Mouse (Mus musculus): ENCODE data around the gene Cux1. TPM values are rescaled to one million over a fixed set of nuclear protein-coding genes. Genes with fewer than 3 reads are reported as not detected.
A peak's percentile ranks its signal among the peaks of the same experiment; 100 is the strongest.

The Cux1 gene
- polyA plus RNA-seq, 1 experiment from 2014 or later, result 114 TPM

- Histone ChIP-seq H3K27me3 (no peaks in the 10 kb centered on the region), H3K27ac (peak overlapping the region; percentile 44; the same call in 1 of the 2 replicates), H3K36me3 (peaks cover 62% of the 10 kb centered on the region), H3K4me2 (no peak overlapping the region), H3K9me3 (no peaks in the 10 kb centered on the region), H3K4me3 (no peak overlapping the region), H3K4me1 (peaks cover 7% of the 10 kb centered on the region; the same call in 1 of the 2 replicates), H3K9ac (no peak overlapping the region)
- 70% methylated on average over 19 of the region's 19 CpGs for WGBS
- peak; percentile 89; the same call in 1 of the 2 replicates for ATAC-seq (ENCODE audit: borderline replicate concordance, extremely low read depth, low FRiP score, low TSS enrichment)
These were observed 263.8 kb downstream of the Cux1 start for GRCm38 (mm10) chr5:136303409-136303983.

- no peaks in the 10 kb centered on the region for H3K9me3 ChIP-seq
- no peak overlapping the region for H3K4me2 ChIP-seq
- H3K4me3 ChIP-seq, result no peak overlapping the region
- no peak overlapping the region for H3K27ac ChIP-seq
- peaks cover 46% of the 10 kb centered on the region for H3K36me3 ChIP-seq
- no peak for ATAC-seq (ENCODE audit: borderline replicate concordance, extremely low read depth, low FRiP score, low TSS enrichment)
- H3K4me1 ChIP-seq, result peaks cover 7% of the 10 kb centered on the region; the same call in 1 of the 2 replicates
- 90% methylated on average over 6 of the region's 6 CpGs for WGBS
- H3K9ac ChIP-seq, result no peak overlapping the region
- no peaks in the 10 kb centered on the region for H3K27me3 ChIP-seq
These were observed 266.4 kb downstream of the Cux1 start for GRCm38 (mm10) chr5:136300880-136301279.

DNA sequence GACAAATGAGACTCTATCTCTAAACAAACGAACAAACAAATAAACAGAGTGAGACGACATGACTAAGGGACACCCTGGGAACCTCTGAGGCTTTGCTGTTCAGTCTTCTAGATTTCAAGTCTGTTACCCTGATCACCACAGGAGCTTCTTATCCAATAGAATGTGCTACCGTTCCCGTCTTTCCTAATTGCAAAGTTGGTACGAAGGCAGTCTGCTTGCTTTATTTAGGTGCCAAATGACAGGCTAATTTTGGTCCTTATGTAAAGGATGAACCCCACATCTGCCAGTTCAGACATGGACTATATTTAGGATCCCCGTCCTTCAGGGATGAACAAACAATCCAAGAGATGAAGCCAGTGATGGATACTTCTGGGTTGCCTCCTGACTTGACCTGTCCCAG lies 269.6 kb downstream of the Cux1 start:
- Histone ChIP-seq H3K4me1 (no peaks in the 10 kb centered on the region), H3K36me3 (peaks cover 39% of the 10 kb centered on the region), H3K9me3 (no peaks in the 10 kb centered on the region), H3K9ac (no peak overlapping the region), H3K4me2 (no peak overlapping the region), H3K27me3 (no peaks in the 10 kb centered on the region), H3K27ac (no peak overlapping the region), H3K4me3 (no peak overlapping the region)
- 78% methylated on average over 6 of the region's 6 CpGs for WGBS
- no peak for ATAC-seq (ENCODE audit: borderline replicate concordance, extremely low read depth, low FRiP score, low TSS enrichment)

GRCm38 (mm10) chr5:136296911-136297310 lies 270.4 kb downstream of the Cux1 start:
- Histone ChIP-seq H3K36me3 (peaks cover 39% of the 10 kb centered on the region), H3K9ac (no peak overlapping the region), H3K4me1 (no peaks in the 10 kb centered on the region), H3K4me3 (no peak overlapping the region), H3K9me3 (no peaks in the 10 kb centered on the region), H3K27ac (no peak overlapping the region), H3K4me2 (no peak overlapping the region), H3K27me3 (no peaks in the 10 kb centered on the region)
- ATAC-seq (ENCODE audit: borderline replicate concordance, extremely low read depth, low FRiP score, low TSS enrichment), result no peak
- WGBS, result 77% methylated on average over 4 of the region's 4 CpGs

DNA sequence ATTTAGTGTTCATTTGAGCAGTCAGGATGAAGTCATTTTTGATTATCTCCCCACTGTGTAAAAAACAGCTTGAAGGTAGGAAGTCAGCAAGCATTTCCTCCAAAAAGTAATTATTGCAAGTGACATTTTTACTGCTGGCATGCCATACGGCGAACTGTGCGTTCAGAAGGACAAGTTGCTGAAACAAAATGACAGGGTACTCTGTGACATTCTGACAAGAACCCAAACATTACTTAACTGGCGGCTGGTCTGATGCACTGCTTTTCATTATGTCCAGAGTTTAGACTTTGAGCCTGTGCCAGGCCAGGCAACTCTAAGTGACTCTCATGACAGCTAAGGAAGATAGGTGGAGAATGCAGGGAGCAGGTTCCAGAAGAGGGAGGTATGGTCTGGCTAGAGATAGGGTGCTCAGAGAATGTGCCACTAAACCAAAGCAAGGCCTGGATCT lies 274.3 kb downstream of the Cux1 start:
- Histone ChIP-seq H3K4me1 (no peaks in the 10 kb centered on the region), H3K27me3 (no peaks in the 10 kb centered on the region), H3K4me2 (no peak overlapping the region), H3K9me3 (no peaks in the 10 kb centered on the region), H3K36me3 (peaks cover 35% of the 10 kb centered on the region), H3K9ac (no peak overlapping the region), H3K27ac (no peak overlapping the region), H3K4me3 (no peak overlapping the region)
- 73% methylated on average over 4 of the region's 4 CpGs for WGBS
- ATAC-seq (ENCODE audit: borderline replicate concordance, extremely low read depth, low FRiP score, low TSS enrichment), result no peak

DNA sequence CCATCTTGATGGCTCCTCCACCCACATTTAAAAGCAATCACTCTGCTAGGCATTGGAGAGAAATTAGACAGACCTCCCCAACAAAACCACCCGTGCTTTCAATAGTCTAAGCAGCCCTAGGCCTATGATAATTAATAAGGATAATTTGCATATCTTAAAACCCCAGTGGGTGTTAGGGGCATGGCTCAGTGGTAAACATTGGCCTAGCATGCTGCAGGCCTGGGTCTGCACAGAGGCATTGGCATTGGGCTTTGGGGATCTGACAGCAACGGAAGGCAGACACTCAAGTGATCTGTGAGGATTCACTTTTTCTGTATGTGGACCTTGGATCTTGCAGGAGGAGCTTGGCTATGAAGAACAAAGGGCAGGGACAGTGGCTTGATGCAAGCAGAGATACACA lies 274.9 kb downstream of the Cux1 start:
- WGBS, result 88% methylated on average over 2 of the region's 2 CpGs
- peaks cover 32% of the 10 kb centered on the region for H3K36me3 ChIP-seq
- no peak for ATAC-seq (ENCODE audit: borderline replicate concordance, extremely low read depth, low FRiP score, low TSS enrichment)

GRCm38 (mm10) chr5:136291562-136291961 lies 275.7 kb downstream of the Cux1 start:
- Histone ChIP-seq H3K36me3 (peaks cover 34% of the 10 kb centered on the region), H3K27ac (no peak overlapping the region), H3K4me2 (no peak overlapping the region), H3K4me3 (no peak overlapping the region), H3K9me3 (no peaks in the 10 kb centered on the region), H3K27me3 (no peaks in the 10 kb centered on the region), H3K4me1 (no peaks in the 10 kb centered on the region), H3K9ac (no peak overlapping the region)
- ATAC-seq (ENCODE audit: borderline replicate concordance, extremely low read depth, low FRiP score, low TSS enrichment), result no peak
- 84% methylated on average over 2 of the region's 2 CpGs for WGBS

More for the DNA sequence above, 274.9 kb downstream of the Cux1 start:
- no peaks in the 10 kb centered on the region for H3K27me3 ChIP-seq
- no peak overlapping the region for H3K4me2 ChIP-seq
- no peak overlapping the region for H3K4me3 ChIP-seq
- H3K9me3 ChIP-seq, result no peaks in the 10 kb centered on the region
- no peak overlapping the region for H3K27ac ChIP-seq
- no peaks in the 10 kb centered on the region for H3K4me1 ChIP-seq
- no peak overlapping the region for H3K9ac ChIP-seq

- H3K36me3 ChIP-seq, result peaks cover 37% of the 10 kb centered on the region
- H3K4me1 ChIP-seq, result no peaks in the 10 kb centered on the region
- H3K27me3 ChIP-seq, result no peaks in the 10 kb centered on the region
- no peaks in the 10 kb centered on the region for H3K9me3 ChIP-seq
- H3K4me2 ChIP-seq, result no peak overlapping the region
- H3K9ac ChIP-seq, result no peak overlapping the region
- WGBS, result 62% methylated on average over 3 of the region's 3 CpGs
- no peak for ATAC-seq (ENCODE audit: borderline replicate concordance, extremely low read depth, low FRiP score, low TSS enrichment)
- no peak overlapping the region for H3K27ac ChIP-seq
- H3K4me3 ChIP-seq, result no peak overlapping the region
These were observed 277.5 kb downstream of the Cux1 start for GRCm38 (mm10) chr5:136289776-136290175.

GRCm38 (mm10) chr5:136288351-136289081 lies 278.8 kb downstream of the Cux1 start:
- H3K36me3 ChIP-seq, result peaks cover 38% of the 10 kb centered on the region
- H3K27me3 ChIP-seq, result no peaks in the 10 kb centered on the region
- H3K4me3 ChIP-seq, result no peak overlapping the region
- ATAC-seq (ENCODE audit: borderline replicate concordance, extremely low read depth, low FRiP score, low TSS enrichment), result no peak
- no peaks in the 10 kb centered on the region for H3K4me1 ChIP-seq
- H3K27ac ChIP-seq, result no peak overlapping the region
- H3K4me2 ChIP-seq, result no peak overlapping the region
- no peaks in the 10 kb centered on the region for H3K9me3 ChIP-seq
- no peak overlapping the region for H3K9ac ChIP-seq
- WGBS, result 70% methylated on average over 6 of the region's 6 CpGs

GRCm38 (mm10) chr5:136286566-136286965 lies 280.7 kb downstream of the Cux1 start:
- Histone ChIP-seq H3K36me3 (peaks cover 55% of the 10 kb centered on the region), H3K27me3 (no peaks in the 10 kb centered on the region), H3K9me3 (no peaks in the 10 kb centered on the region), H3K9ac (no peak overlapping the region), H3K4me1 (no peaks in the 10 kb centered on the region), H3K4me3 (no peak overlapping the region), H3K27ac (no peak overlapping the region), H3K4me2 (no peak overlapping the region)
- ATAC-seq (ENCODE audit: borderline replicate concordance, extremely low read depth, low FRiP score, low TSS enrichment), result no peak
- WGBS, result 75% methylated on average over 6 of the region's 6 CpGs

- no peaks in the 10 kb centered on the region for H3K4me1 ChIP-seq
- no peak overlapping the region for H3K4me3 ChIP-seq
- H3K9ac ChIP-seq, result no peak overlapping the region
- H3K27me3 ChIP-seq, result no peaks in the 10 kb centered on the region
- no peak overlapping the region for H3K27ac ChIP-seq
- H3K4me2 ChIP-seq, result no peak overlapping the region
- no peaks in the 10 kb centered on the region for H3K9me3 ChIP-seq
- H3K36me3 ChIP-seq, result peaks cover 55% of the 10 kb centered on the region
- ATAC-seq (ENCODE audit: borderline replicate concordance, extremely low read depth, low FRiP score, low TSS enrichment), result no peak
- WGBS, result 81% methylated on average over 7 of the region's 7 CpGs
These were observed 282.2 kb downstream of the Cux1 start for GRCm38 (mm10) chr5:136285106-136285505.

DNA sequence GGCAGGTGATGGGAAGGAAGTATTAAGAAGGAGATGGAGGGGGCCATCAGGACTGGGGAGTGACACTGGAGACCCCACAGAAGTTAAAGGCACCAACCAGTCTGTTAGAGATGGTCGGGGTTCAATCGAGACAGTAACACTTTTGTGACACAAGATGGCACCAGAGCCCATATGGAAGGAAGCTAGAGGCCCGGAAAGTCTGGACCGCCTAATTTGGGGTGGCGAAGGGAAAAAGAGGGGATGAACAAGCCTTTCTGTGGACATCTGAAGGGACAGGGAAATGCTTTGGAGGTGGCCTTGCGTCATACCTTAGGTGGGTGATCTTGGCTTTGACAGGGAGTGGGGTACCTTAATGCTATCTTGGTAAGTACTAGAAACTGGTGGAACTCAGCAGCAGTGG lies 285.9 kb downstream of the Cux1 start:
- WGBS, result 47% methylated on average over 6 of the region's 6 CpGs
- Histone ChIP-seq H3K4me2 (no peak overlapping the region), H3K4me3 (no peak overlapping the region), H3K4me1 (no peaks in the 10 kb centered on the region), H3K9ac (no peak overlapping the region), H3K27ac (no peak overlapping the region), H3K9me3 (no peaks in the 10 kb centered on the region), H3K36me3 (peaks cover 73% of the 10 kb centered on the region), H3K27me3 (no peaks in the 10 kb centered on the region)
- no peak for ATAC-seq (ENCODE audit: borderline replicate concordance, extremely low read depth, low FRiP score, low TSS enrichment)

All from lung, embryonic 15.5 days (tissue).